Mouse (Mus musculus) liver, adult 2 months (tissue): ENCODE measurements around the gene Kansl2.

Source experiments
- CTCF ChIP-seq: fragments of 200-500 bp; IDR thresholded peaks from 2 replicates; pipeline ENCODE4 v1.5.1; 2011; ENCODE audit warnings: low read depth, low read length, control low read depth
- POLR2A ChIP-seq: fragments of 200-500 bp; IDR thresholded peaks from 2 replicates; pipeline ENCODE4 v1.6.1; 2011; ENCODE audit warnings: low read length, control low read depth; ENCODE audit not compliant: insufficient read depth; ENCODE audit errors: extremely low read depth

DNA sequence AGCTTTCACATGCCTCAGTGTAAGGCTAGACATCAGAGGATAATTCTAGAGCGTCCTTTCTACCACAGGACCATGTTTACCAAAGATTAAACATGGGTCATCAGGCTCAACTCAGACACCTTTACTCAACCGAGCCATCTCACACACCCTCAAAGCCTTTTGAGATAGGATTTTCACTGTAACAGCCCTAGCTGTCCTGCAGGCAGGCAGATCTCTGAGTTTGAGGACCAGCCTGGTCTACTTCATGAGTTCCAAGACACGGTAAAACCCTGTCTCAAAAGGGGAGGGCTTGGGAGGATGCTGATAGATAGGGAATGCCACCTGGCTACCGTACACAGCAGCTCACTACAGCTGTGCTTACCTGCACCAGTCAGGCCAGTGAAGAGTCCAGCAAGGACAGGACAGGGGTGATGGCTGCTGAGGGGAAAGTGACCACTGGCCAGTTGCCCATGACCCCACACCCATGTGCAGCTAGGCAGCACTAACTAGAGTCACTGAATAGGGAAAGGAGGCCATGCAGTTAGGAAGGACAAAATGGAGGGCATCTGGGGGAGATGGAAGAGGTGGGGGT is 35.8 kb upstream of the Kansl2 start:
- no peak for TF ChIP-seq POLR2A
- TF ChIP-seq CTCF: no peak
